Mouse (Mus musculus) liver, embryonic 14.5 days (tissue): ENCODE measurements around the gene Sgcd. TPM values are rescaled to one million over a fixed set of nuclear protein-coding genes. Genes with fewer than 3 reads are reported as not detected.

Experiments used
- ATAC-seq: fragments of 200-750 bp; cut with Nextera tagmentation; 2 replicates; pipeline ENCODE4 v1.8.0; 2017; ENCODE audit warnings: moderate number of reproducible peaks, mild to moderate bottlenecking, moderate library complexity; ENCODE audit not compliant: insufficient read depth
- DNase-seq, 3 experiments: peaks; one replicate each; pipeline ENCODE4 v3.0.0-alpha.2; 2012 to 2013; ENCODE audit warnings: low read depth in 3 of 3, low spot score in 3 of 3
- H3K27ac ChIP-seq: fragments of 300-500 bp; sonication (generic); 2 replicates; pipeline ENCODE4 v1.5.1; 2014; ENCODE audit warnings: moderate library complexity, mild to moderate bottlenecking, control low read depth, inconsistent platforms
- H3K27me3 ChIP-seq: fragments of 300-500 bp; sonication (generic); 2 replicates; pipeline ENCODE4 v1.6.1; 2014; ENCODE audit warnings: mild to moderate bottlenecking, low read length, moderate library complexity; ENCODE audit not compliant: control insufficient read depth, insufficient read depth
- H3K36me3 ChIP-seq: fragments of 300-500 bp; sonication (generic); replicated peaks from 2 replicates; pipeline ENCODE4 v1.6.1; 2014; ENCODE audit warnings: low read depth; ENCODE audit not compliant: control insufficient read depth, insufficient read depth
- H3K4me1 ChIP-seq, 2 experiments: fragments of 200-500 bp in 1 of 2; fragments of 300-500 bp in 1 of 2; sonication (generic) in 1 of 2; replicated peaks; 2 replicates each; pipeline ENCODE4 v1.6.1; 2012 to 2014; ENCODE audit warnings: antibody characterized with exemption in 1 of 2, inconsistent platforms in 1 of 2, low read length in 1 of 2; ENCODE audit not compliant: control insufficient read depth in 2 of 2, insufficient read depth in 2 of 2
- H3K4me2 ChIP-seq: fragments of 300-500 bp; sonication (generic); 2 replicates; pipeline ENCODE4 v1.6.1; 2014; ENCODE audit warnings: low read depth, mild to moderate bottlenecking, control low read depth, moderate library complexity
- H3K4me3 ChIP-seq, 2 experiments: fragments of 200-500 bp in 1 of 2; fragments of 300-500 bp in 1 of 2; sonication (generic) in 1 of 2; 2 replicates each; pipeline ENCODE4 v1.5.1; 2012 to 2014; ENCODE audit warnings: low read depth in 2 of 2, low read length in 2 of 2, mild to moderate bottlenecking in 2 of 2, control low read depth in 1 of 2, inconsistent platforms in 1 of 2, moderate library complexity in 1 of 2; ENCODE audit not compliant: insufficient read depth in 1 of 2
- H3K9ac ChIP-seq: fragments of 300-500 bp; sonication (generic); replicated peaks from 2 replicates; pipeline ENCODE4 v1.6.1; 2014; ENCODE audit warnings: mild to moderate bottlenecking, control low read depth, moderate library complexity
- H3K9me3 ChIP-seq: fragments of 300-500 bp; sonication (generic); 2 replicates; pipeline ENCODE4 v1.6.1; 2016; ENCODE audit warnings: low read length, mixed read lengths; ENCODE audit not compliant: control insufficient read depth
- CTCF ChIP-seq: IDR thresholded peaks from 2 replicates; pipeline ENCODE4 v1.5.1; 2016; ENCODE audit warnings: antibody characterized with exemption, low read depth, control low read depth
- EP300 ChIP-seq: IDR thresholded peaks from 2 replicates; pipeline ENCODE4 v1.6.1; 2016; ENCODE audit warnings: antibody characterized with exemption, low read depth
- WGBS: fragments of 180-500 bp; shearing (Covaris S2); extraction: QIAGEN DNeasy Blood & Tissue Kit; methylation state at CpG from one replicate; pipeline ENCODE4 v1.1.7; 2014; ENCODE audit not compliant: insufficient replicate concordance; 5-methylcytosine and 5-hydroxymethylcytosine counted together
- polyA plus RNA-seq, 2 experiments: library from polyadenylated mRNA; depleted of rRNA in 1 of 2; stranded (reverse) in 1 of 2; unstranded in 1 of 2; fragments of >200 nt; fragmentation: Nextera tagmentation in 1 of 2; extraction: Ambion mirVana in 1 of 2; gene quantifications; 2 replicates each; pipeline versions ENCODE4 v1.2.1 to v1.2.3; 2012 to 2014

The Sgcd gene
- polyA plus RNA-seq, 2 experiments: 0.04 to 0.08 TPM

DNA sequence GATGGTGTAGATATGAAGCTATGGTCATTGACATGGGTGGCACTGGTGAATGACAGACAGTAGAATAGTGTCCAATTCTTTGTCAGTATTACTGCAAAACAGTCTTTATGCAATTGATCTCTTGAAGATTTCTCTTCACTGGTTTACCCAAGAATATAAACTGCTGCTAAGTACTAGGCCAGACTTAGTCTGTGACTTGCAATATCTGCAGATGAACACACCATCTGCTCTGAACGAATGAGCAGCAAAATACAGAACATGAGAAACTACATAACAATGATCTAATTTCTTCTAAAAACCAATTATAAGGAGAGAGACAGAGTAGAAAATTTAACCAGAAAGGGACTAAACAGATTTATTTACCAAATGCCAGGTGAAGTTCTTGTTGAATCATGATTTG is 105.2 kb downstream of the Sgcd start:
- DNase-seq: no peak
- 46% methylated on average over 1 of the region's 1 CpGs for WGBS
- Histone ChIP-seq H3K27me3 (no peaks in the 10 kb centered on the region), H3K27ac (no peak overlapping the region), H3K4me3 (no peak overlapping the region), H3K9me3 (no peaks in the 10 kb centered on the region), H3K4me2 (no peak overlapping the region), H3K4me1 (no peaks in the 10 kb centered on the region), H3K36me3 (no peaks in the 10 kb centered on the region), H3K9ac (no peak overlapping the region)
- ATAC-seq: no peak
- TF ChIP-seq EP300 (no peak), CTCF (no peak)

- no peaks in the 10 kb centered on the region for H3K9me3 ChIP-seq
- no peaks in the 10 kb centered on the region for H3K36me3 ChIP-seq
- H3K9ac ChIP-seq: no peak overlapping the region
- TF ChIP-seq EP300: no peak
- TF ChIP-seq CTCF: no peak
- no peak overlapping the region for H3K4me2 ChIP-seq
- WGBS: 55% methylated on average over 5 of the region's 5 CpGs
- H3K27me3 ChIP-seq: no peaks in the 10 kb centered on the region
- no peak overlapping the region for H3K27ac ChIP-seq
- DNase-seq (no peak), ATAC-seq (no peak)
- no peaks in the 10 kb centered on the region for H3K4me1 ChIP-seq
- H3K4me3 ChIP-seq: no peak overlapping the region
Observed at GRCm38 (mm10) chr11:47876633-47877170, 112.1 kb downstream of the Sgcd start.

DNA sequence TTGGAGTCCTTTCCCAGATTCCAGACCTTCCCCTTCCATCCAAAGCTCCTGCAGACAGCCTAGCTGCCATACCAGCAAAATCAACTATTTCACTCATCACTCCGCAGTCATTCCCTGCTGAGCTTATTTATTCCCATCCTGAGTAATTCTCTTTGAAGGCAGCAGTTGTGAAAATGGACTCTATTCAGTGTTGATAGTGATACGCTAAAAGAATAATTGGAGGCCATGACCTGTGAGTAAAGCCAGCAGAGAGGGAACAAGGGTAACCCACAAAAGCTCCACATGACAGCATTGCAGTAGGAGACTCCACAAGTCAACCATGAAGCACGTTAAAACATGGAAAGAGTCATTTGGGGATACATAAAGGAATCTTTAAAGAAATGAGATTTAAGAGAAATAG is 142.9 kb downstream of the Sgcd start:
- no peak for ATAC-seq

GRCm38 (mm10) chr11:47833283-47833682 is 155.5 kb downstream of the Sgcd start:
- H3K4me1 ChIP-seq: no peaks in the 10 kb centered on the region
- no peaks in the 10 kb centered on the region for H3K9me3 ChIP-seq
- no peaks in the 10 kb centered on the region for H3K27me3 ChIP-seq
- no peak overlapping the region for H3K4me3 ChIP-seq
- no peaks in the 10 kb centered on the region for H3K36me3 ChIP-seq
- H3K4me2 ChIP-seq: no peak overlapping the region
- DNase-seq: no peak
- WGBS: 29% methylated on average over 4 of the region's 4 CpGs
- no peak overlapping the region for H3K9ac ChIP-seq
- ATAC-seq: no peak
- no peak overlapping the region for H3K27ac ChIP-seq
- TF ChIP-seq CTCF (no peak), EP300 (no peak)

More for the DNA sequence above, 142.9 kb downstream of the Sgcd start:
- no peak for DNase-seq
- H3K9me3 ChIP-seq: no peaks in the 10 kb centered on the region
- no peak overlapping the region for H3K9ac ChIP-seq
- no peak for TF ChIP-seq EP300
- TF ChIP-seq CTCF: no peak
- H3K4me1 ChIP-seq: no peaks in the 10 kb centered on the region
- H3K27ac ChIP-seq: no peak overlapping the region
- no peak overlapping the region for H3K4me3 ChIP-seq
- no peak overlapping the region for H3K4me2 ChIP-seq
- no peaks in the 10 kb centered on the region for H3K36me3 ChIP-seq
- 54% methylated on average over 3 of the region's 3 CpGs for WGBS
- no peaks in the 10 kb centered on the region for H3K27me3 ChIP-seq

DNA sequence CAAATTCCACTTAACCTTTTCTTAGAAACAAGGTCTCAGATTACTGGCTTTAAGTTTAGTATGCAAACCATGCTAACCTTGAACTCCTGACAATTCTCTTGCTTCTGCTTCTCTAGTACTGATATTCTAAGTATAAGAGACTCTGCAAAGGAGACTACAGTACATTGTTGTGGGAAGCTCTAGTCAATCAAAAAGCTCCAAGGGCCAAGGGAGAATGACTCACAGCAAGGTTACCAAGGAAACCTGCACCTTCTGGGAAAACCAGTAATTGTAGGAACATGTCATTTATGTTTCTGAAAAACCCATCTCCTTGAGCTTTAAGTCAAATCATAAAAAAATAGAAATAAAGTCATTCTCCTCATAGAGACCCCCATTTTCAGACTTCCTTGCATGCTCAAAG is 178.5 kb downstream of the Sgcd start:
- no peaks in the 10 kb centered on the region for H3K9me3 ChIP-seq
- H3K9ac ChIP-seq: no peak overlapping the region
- no peak overlapping the region for H3K4me3 ChIP-seq
- no peaks in the 10 kb centered on the region for H3K36me3 ChIP-seq
- no peaks in the 10 kb centered on the region for H3K4me1 ChIP-seq
- H3K4me2 ChIP-seq: no peak overlapping the region
- DNase-seq (no peak), ATAC-seq (no peak)
- TF ChIP-seq EP300: no peak
- TF ChIP-seq CTCF: no peak
- H3K27ac ChIP-seq: no peak overlapping the region
- H3K27me3 ChIP-seq: no peaks in the 10 kb centered on the region
